Mouse (Mus musculus): ENCODE measurements at regions not wholly inside any gene's neighbourhood (a gene's known extent, or its start where the extent isn't known, plus 50 kb on each side); places are given as distances from the start of the nearest gene placed in this dataset.

DNA sequence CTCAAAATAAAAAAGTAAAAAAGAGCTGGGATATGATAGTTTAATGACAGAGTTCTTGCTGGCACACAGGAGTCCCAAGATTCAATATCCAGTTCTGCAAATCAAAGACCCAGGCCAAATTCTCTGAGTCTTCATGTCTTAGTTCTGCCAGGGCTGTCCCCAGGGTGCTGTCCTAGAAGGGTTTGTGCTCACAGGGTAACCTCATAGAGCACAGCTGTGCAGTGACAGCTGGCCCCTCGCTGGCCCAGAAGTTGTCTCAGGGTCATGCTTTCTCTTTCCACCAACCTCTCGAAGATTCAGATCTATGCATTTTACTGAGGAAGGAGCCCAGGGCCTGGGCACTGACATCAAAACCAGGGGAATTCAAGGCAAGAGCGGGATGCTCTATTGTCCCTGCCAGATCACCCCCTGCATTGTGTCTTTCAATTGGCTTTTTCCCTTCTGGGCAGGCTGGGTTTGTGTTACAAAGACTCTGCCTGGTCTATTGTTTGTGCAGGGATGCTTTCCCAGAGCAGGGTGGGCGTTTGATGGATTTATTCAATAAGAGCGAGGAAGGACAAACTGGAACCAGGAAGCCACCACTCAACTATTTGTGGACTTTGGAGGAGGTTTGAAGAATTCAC, 121.9 kb upstream of the Serp2 start:
- no peaks in the 10 kb centered on the region for H3K36me3 ChIP-seq (ENCODE audit: control insufficient read depth, insufficient read depth)
- no peaks in the 10 kb centered on the region for H3K27me3 ChIP-seq (ENCODE audit: control insufficient read depth, insufficient read depth, low read depth, low read length)
- H3K4me2 ChIP-seq (ENCODE audit: low read depth, low read length), result no peak overlapping the region
- H3K9me3 ChIP-seq (replicated peaks; ENCODE audit: control insufficient read depth, low read length), result no peaks in the 10 kb centered on the region
- H3K4me1 ChIP-seq (ENCODE audit: control insufficient read depth, low read depth, low read length), result peaks cover 2% of the 10 kb centered on the region; the same call in 1 of the 2 replicates
- no peak for ATAC-seq (ENCODE audit: low read depth)
- WGBS (ENCODE audit: insufficient replicate concordance), result 50% methylated on average over 5 of the region's 5 CpGs
- H3K9ac ChIP-seq (ENCODE audit: low read depth, low read length), result no peak overlapping the region
- no peak overlapping the region for H3K27ac ChIP-seq (ENCODE audit: low read length)
- H3K4me3 ChIP-seq (ENCODE audit: low read depth, low read length), result no peak overlapping the region

GRCm38 (mm10) chr14:76674949-76675348, 118.3 kb upstream of the Serp2 start:
- 44% methylated on average over 8 of the region's 8 CpGs for WGBS (ENCODE audit: insufficient replicate concordance)
- Histone ChIP-seq H3K4me3 (ENCODE audit: low read depth, low read length) (no peak overlapping the region), H3K9ac (ENCODE audit: low read depth, low read length) (no peak overlapping the region), H3K4me1 (ENCODE audit: control insufficient read depth, low read depth, low read length) (peaks cover 16% of the 10 kb centered on the region), H3K4me2 (ENCODE audit: low read depth, low read length) (no peak overlapping the region), H3K27ac (ENCODE audit: low read length) (no peak overlapping the region), H3K27me3 (ENCODE audit: control insufficient read depth, insufficient read depth, low read depth, low read length) (no peaks in the 10 kb centered on the region), H3K9me3 (replicated peaks; ENCODE audit: control insufficient read depth, low read length) (no peaks in the 10 kb centered on the region), H3K36me3 (ENCODE audit: control insufficient read depth, insufficient read depth) (no peaks in the 10 kb centered on the region)
- ATAC-seq (ENCODE audit: low read depth), result no peak

DNA sequence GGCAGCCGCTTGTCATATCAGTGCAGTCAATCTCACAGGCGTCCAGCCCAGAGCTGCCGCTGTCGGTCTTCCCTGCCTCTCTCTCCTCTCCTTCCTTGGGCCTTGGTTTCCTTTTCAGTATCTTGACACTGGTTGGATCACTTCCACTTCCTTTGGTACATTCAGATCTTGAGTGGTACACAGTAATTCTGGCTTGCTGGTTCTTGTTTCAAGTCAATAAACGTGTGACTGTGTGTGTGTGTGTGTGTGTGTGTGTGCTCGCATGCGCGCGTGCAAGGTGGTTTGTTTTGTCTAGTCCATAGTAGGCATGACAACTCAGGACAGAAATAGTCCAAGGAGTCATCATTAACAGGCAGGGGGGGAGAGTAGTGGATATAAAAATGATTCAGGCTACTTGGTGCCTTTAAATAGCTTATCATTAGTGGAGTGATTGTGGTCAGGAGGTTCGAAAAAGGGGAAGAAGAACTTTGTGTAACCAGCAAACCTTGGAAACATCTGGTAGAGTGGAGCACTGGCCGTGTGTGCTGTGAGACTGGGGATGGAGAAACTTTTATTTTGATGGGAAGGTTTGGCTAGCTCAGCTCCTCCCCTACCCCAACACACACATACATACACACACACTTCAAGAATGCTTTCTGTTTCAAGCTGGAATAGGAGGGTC, 117.1 kb upstream of the Serp2 start:
- Histone ChIP-seq H3K4me3 (ENCODE audit: low read depth, low read length) (no peak overlapping the region), H3K27ac (ENCODE audit: low read length) (no peak overlapping the region), H3K36me3 (ENCODE audit: control insufficient read depth, insufficient read depth) (no peaks in the 10 kb centered on the region), H3K9me3 (replicated peaks; ENCODE audit: control insufficient read depth, low read length) (no peaks in the 10 kb centered on the region), H3K4me1 (ENCODE audit: control insufficient read depth, low read depth, low read length) (peaks cover 16% of the 10 kb centered on the region), H3K4me2 (ENCODE audit: low read depth, low read length) (peak overlapping the region; percentile 19; the same call in 1 of the 2 replicates), H3K27me3 (ENCODE audit: control insufficient read depth, insufficient read depth, low read depth, low read length) (no peaks in the 10 kb centered on the region), H3K9ac (ENCODE audit: low read depth, low read length) (no peak overlapping the region)
- 14% methylated on average over 11 of the region's 11 CpGs for WGBS (ENCODE audit: insufficient replicate concordance)
- peak; percentile 25; the same call in 1 of the 2 replicates for ATAC-seq (ENCODE audit: low read depth)

GRCm38 (mm10) chr14:76672899-76673298, 116.2 kb upstream of the Serp2 start:
- Histone ChIP-seq H3K9me3 (replicated peaks; ENCODE audit: control insufficient read depth, low read length) (no peaks in the 10 kb centered on the region), H3K27me3 (ENCODE audit: control insufficient read depth, insufficient read depth, low read depth, low read length) (no peaks in the 10 kb centered on the region), H3K4me1 (ENCODE audit: control insufficient read depth, low read depth, low read length) (peaks cover 16% of the 10 kb centered on the region), H3K36me3 (ENCODE audit: control insufficient read depth, insufficient read depth) (no peaks in the 10 kb centered on the region), H3K4me3 (ENCODE audit: low read depth, low read length) (no peak overlapping the region), H3K4me2 (ENCODE audit: low read depth, low read length) (peak overlapping the region; percentile 19; the same call in 1 of the 2 replicates), H3K27ac (ENCODE audit: low read length) (no peak overlapping the region), H3K9ac (ENCODE audit: low read depth, low read length) (no peak overlapping the region)
- WGBS (ENCODE audit: insufficient replicate concordance), result 35% methylated on average over 6 of the region's 6 CpGs
- ATAC-seq (ENCODE audit: low read depth), result peak; percentile 56

- Histone ChIP-seq H3K27me3 (ENCODE audit: control insufficient read depth, insufficient read depth, low read depth, low read length) (no peaks in the 10 kb centered on the region), H3K36me3 (ENCODE audit: control insufficient read depth, insufficient read depth) (no peaks in the 10 kb centered on the region), H3K27ac (ENCODE audit: low read length) (no peak overlapping the region), H3K9ac (ENCODE audit: low read depth, low read length) (no peak overlapping the region), H3K4me1 (ENCODE audit: control insufficient read depth, low read depth, low read length) (peaks cover 16% of the 10 kb centered on the region), H3K4me2 (ENCODE audit: low read depth, low read length) (no peak overlapping the region), H3K4me3 (ENCODE audit: low read depth, low read length) (no peak overlapping the region), H3K9me3 (replicated peaks; ENCODE audit: control insufficient read depth, low read length) (no peaks in the 10 kb centered on the region)
- peak; percentile 67 for ATAC-seq (ENCODE audit: low read depth)
- WGBS (ENCODE audit: insufficient replicate concordance), result 35% methylated on average over 2 of the region's 2 CpGs
Observed at GRCm38 (mm10) chr14:76672442-76672841, 115.8 kb upstream of the Serp2 start.

- Histone ChIP-seq H3K27me3 (ENCODE audit: control insufficient read depth, insufficient read depth, low read depth, low read length) (no peaks in the 10 kb centered on the region), H3K36me3 (ENCODE audit: control insufficient read depth, insufficient read depth) (no peaks in the 10 kb centered on the region), H3K4me1 (ENCODE audit: control insufficient read depth, low read depth, low read length) (peaks cover 16% of the 10 kb centered on the region), H3K4me2 (ENCODE audit: low read depth, low read length) (no peak overlapping the region), H3K4me3 (ENCODE audit: low read depth, low read length) (no peak overlapping the region), H3K27ac (ENCODE audit: low read length) (no peak overlapping the region), H3K9me3 (replicated peaks; ENCODE audit: control insufficient read depth, low read length) (no peaks in the 10 kb centered on the region), H3K9ac (ENCODE audit: low read depth, low read length) (no peak overlapping the region)
- ATAC-seq (ENCODE audit: low read depth), result no peak
- WGBS (ENCODE audit: insufficient replicate concordance), result 81% methylated on average over 4 of the region's 4 CpGs
Observed at GRCm38 (mm10) chr14:76671023-76671422, 114.3 kb upstream of the Serp2 start.

DNA sequence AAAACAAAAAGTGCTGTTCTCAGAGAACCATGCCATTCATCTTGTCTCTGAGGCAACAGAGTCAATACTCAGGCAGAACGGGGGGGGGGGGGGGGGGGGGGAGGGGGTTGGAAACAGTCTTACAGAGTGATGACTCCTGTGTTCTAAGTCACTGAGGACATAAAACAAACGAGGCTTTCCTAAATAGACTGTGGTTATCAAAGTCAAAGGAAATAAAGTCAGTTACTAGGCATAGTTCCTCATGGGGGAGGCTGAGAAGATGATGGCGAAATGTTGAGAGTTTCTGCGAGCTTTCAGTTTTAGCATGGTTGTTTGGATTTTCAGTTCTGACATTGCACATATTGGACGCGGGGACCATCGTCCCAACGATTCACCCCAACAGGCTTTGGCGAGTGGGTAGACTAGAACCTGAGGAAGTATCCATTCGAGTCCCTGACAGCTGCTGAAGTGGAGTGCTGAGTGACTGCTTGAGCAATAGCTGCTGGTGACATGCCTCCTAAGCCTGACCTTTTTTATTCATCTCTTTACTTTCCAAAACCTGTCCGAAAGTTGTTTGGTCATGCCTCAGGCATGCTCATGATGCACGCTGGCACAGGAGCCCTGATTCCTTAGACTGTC, 109.2 kb upstream of the Serp2 start:
- no peaks in the 10 kb centered on the region for H3K36me3 ChIP-seq (ENCODE audit: control insufficient read depth, insufficient read depth)
- H3K4me1 ChIP-seq (ENCODE audit: control insufficient read depth, low read depth, low read length), result no peaks in the 10 kb centered on the region
- no peak overlapping the region for H3K9ac ChIP-seq (ENCODE audit: low read depth, low read length)
- no peak overlapping the region for H3K4me3 ChIP-seq (ENCODE audit: low read depth, low read length)
- 33% methylated on average over 12 of the region's 12 CpGs for WGBS (ENCODE audit: insufficient replicate concordance)
- H3K4me2 ChIP-seq (ENCODE audit: low read depth, low read length), result no peak overlapping the region
- H3K9me3 ChIP-seq (replicated peaks; ENCODE audit: control insufficient read depth, low read length), result no peaks in the 10 kb centered on the region
- no peak for ATAC-seq (ENCODE audit: low read depth)
- H3K27ac ChIP-seq (ENCODE audit: low read length), result no peak overlapping the region
- H3K27me3 ChIP-seq (ENCODE audit: control insufficient read depth, insufficient read depth, low read depth, low read length), result no peaks in the 10 kb centered on the region

GRCm38 (mm10) chr14:76664586-76665508, 108.2 kb upstream of the Serp2 start:
- H3K36me3 ChIP-seq (ENCODE audit: control insufficient read depth, insufficient read depth), result no peaks in the 10 kb centered on the region
- no peaks in the 10 kb centered on the region for H3K4me1 ChIP-seq (ENCODE audit: control insufficient read depth, low read depth, low read length)
- no peak for ATAC-seq (ENCODE audit: low read depth)
- 51% methylated on average over 11 of the region's 11 CpGs for WGBS (ENCODE audit: insufficient replicate concordance)
- no peak overlapping the region for H3K9ac ChIP-seq (ENCODE audit: low read depth, low read length)
- no peaks in the 10 kb centered on the region for H3K9me3 ChIP-seq (replicated peaks; ENCODE audit: control insufficient read depth, low read length)
- H3K27ac ChIP-seq (ENCODE audit: low read length), result no peak overlapping the region
- H3K27me3 ChIP-seq (ENCODE audit: control insufficient read depth, insufficient read depth, low read depth, low read length), result no peaks in the 10 kb centered on the region
- H3K4me3 ChIP-seq (ENCODE audit: low read depth, low read length), result no peak overlapping the region
- no peak overlapping the region for H3K4me2 ChIP-seq (ENCODE audit: low read depth, low read length)

All from liver, embryonic 16.5 days (tissue).